Mouse (Mus musculus) cerebellum, adult 11-12 months (tissue): ENCODE measurements around the gene Tnfaip1.
"Not testable (repeated sequence)": the region's sequence is repeated elsewhere in the genome, so short reads cannot be mapped to it uniquely, and the experiment has no call there.

Experiments
- DNase-seq: peaks from one replicate; pipeline ENCODE4 v3.0.0; 2022

Tnfaip1 gene

GRCm38 (mm10) chr11:78536080-78536689 is at the start of gene Tnfaip1, which contains the start of gene Ift20:
Tnfaip1 (minus strand) TSS chr11:78536332.
Ift20 (plus strand) TSS chr11:78536361.
- DNase-seq = peak; percentile 98

DNA sequence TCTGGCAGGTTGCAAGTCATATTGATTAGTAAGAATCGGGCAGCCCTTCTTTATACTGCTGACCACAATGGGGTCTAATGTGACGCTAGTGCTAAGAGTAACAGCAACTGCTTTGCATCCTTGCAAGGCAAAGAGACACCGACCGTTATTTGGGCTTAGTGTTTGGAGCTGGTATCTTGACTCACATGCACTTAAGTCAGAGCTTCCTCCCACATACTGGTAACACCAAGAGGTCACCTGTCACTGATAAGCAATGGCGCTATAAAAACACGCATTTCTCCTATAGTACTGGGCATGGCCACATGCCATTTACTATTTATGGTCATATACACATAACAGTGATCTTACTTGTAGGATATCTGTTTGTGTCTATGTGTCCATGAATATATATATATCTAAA is 46.7 kb upstream of the Tnfaip1 start:
- no peak for DNase-seq

GRCm38 (mm10) chr11:78574975-78575374 is 38.8 kb upstream of the Tnfaip1 start:
- no peak for DNase-seq

DNA sequence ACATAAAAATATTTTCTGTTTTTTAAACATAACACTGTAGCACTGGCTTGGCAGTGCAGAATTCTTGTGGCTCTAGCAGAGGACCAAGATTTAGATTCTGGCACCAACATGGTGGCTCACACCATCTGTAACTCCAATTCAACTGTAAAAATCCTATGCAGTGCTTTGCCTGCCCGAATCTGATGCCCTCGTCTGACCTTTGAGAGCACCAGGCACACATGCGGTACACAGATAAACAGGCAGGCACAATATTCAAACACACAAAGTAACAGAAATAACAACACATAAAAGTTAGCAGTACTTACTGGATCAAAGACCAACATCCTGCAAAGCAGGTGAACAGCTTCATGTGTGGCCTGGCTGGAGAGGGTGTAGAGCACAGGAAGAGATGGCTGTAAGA is 38.4 kb upstream of the Tnfaip1 start:
- DNase-seq = no peak

DNA sequence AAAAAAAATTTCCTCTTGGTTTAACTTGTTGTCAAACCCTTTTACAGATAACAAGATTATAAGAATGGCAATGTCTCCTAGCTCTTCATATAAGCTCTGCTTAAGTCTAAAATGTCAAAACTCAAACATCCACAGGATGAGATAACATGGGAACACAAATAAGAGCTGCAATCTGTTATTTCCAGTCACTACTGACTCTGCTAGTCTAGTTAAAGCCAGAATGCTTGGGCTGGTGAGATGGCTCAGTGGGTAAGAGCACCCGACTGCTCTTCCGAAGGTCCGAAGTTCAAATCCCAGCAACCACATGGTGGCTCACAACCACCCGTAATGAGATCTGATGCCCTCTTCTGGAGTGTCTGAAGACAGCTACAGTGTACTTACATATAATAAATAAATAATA is 37.9 kb upstream of the Tnfaip1 start:
- DNase-seq = not testable (repeated sequence)

DNA sequence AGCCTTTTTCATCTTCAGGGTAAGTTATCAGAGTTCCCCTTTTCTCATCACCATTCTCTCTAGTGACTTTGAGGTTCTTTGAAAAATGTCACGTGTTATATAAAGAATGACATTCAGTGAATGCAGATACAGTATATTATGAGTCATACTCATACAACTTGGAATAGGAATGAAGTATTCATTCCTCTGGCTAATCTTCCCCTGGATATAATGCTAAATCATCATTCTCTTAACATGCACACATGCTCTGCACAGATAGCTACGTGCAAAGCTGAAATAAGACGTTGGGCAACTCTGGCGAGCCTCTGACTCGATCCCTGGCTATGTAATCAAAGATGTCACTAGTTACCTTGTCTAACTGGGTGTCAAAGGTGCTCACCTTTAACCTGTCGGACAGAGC is 35.7 kb upstream of the Tnfaip1 start:
- no peak for DNase-seq

DNA sequence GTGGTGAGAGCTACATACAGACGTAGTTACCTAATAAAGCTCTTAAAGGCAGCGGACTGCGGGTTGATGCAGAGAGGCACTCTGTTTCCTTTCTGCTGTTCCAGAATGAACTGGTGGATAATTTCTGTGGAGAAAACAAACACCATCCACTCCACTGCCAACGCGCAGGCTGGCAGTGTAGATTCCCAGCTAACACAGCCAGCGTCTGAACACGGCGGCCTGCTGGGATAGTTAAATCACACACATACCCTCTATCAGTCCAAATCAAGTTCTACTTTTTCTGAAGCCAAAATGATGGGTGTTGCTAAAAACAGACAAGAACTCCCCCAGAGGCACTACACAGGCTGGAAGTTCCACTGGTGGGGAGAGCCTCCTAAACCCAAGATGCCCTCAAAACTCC is 35.3 kb upstream of the Tnfaip1 start:
- DNase-seq = no peak

GRCm38 (mm10) chr11:78569806-78570205 is 33.7 kb upstream of the Tnfaip1 start:
- no peak for DNase-seq

DNA sequence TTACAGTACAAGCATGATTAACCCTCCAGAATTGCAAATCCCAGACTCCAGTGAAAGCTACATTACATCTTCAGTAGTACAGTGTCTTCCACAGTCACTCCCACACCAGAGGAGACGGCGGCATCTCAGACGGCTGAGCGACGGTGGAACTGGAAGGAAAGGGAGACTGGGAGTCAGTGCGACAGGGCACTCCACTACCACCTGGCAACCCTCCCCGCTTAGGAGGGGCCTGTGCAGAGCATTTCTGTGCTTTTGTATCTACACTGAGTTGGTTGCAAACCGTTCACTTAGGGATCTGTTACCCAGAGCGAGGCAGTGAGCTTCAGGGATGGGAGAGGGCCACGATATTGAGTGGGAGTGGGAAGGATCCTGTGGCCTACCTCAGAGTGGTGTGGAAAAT is 32.7 kb upstream of the Tnfaip1 start:
- DNase-seq = no peak

GRCm38 (mm10) chr11:78567614-78568013 is 31.5 kb upstream of the Tnfaip1 start:
- DNase-seq = no peak

- DNase-seq = no peak
Observed at GRCm38 (mm10) chr11:78566775-78567174, 30.6 kb upstream of the Tnfaip1 start.

GRCm38 (mm10) chr11:78560447-78560846 is 24.3 kb upstream of the Tnfaip1 start:
- DNase-seq = no peak

- no peak for DNase-seq
Observed at GRCm38 (mm10) chr11:78557241-78557640, 21.1 kb upstream of the Tnfaip1 start.

DNA sequence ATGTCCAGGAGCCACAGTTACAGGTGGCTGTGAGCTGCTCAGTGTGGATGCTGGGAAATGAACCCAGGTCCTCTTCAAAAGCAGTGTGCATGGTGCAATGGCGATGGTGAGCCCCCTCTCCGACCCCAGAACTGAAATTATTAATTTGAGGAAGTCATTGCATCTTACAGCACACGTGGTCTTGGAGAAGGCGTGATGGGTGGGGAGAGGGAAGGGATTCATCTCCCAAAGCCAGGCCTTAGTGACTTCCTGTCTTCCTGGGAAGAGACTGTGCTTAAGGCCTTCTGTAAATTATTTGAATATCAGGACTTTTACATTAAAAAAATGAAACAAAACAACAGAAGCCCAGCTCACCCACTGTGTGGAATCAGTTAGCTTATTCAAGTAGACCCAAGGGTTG is 19.9 kb upstream of the Tnfaip1 start:
- DNase-seq = no peak

DNA sequence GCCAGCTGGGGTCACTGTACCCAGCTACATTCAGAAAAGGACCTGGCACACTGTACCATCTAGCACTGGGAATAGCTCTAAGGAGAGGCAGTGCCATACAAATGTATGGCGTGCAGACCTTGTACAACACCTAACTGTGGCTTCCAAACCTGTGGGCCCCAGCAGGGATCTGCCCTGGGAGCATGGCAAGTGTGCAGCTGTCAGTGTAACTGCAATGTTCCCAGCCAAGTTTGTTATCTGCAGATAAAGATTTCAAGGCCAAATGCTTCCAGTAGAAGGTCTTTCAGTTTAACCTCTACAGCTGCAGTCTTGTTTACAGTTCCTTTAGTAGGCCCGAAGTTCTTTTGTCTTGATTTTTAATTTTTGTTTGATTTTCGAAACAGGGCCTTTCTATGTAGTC is 19.5 kb upstream of the Tnfaip1 start:
- no peak for DNase-seq

DNA sequence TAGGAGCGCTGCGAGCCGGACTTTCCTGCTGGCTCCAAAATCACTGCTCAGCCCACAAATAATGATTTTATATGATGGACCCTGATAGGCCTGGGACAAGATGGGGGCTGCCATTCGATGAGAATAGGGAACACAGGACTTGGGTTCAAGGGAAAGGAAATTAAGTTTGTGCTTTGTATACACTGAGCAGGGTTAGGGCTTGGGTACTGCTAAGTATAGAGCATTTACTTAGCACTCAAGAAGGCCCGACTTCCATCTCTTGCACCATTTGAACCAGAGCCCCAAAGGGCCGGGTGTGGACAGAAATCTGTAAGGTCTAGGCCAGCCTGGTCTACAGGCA is 14.9 kb upstream of the Tnfaip1 start:
- no peak for DNase-seq

- DNase-seq = peak; percentile 97
Observed at GRCm38 (mm10) chr11:78550168-78551058, 14.3 kb upstream of the Tnfaip1 start, which contains the start of gene Tmem97. Tmem97 (minus strand) TSS chr11:78550777.

- no peak for DNase-seq
Observed at GRCm38 (mm10) chr11:78549491-78549987, 13.4 kb upstream of the Tnfaip1 start.

GRCm38 (mm10) chr11:78547718-78548460 is 11.8 kb upstream of the Tnfaip1 start:
- no peak for DNase-seq

- no peak for DNase-seq
Observed at GRCm38 (mm10) chr11:78545181-78545580, 9.0 kb upstream of the Tnfaip1 start.

DNA sequence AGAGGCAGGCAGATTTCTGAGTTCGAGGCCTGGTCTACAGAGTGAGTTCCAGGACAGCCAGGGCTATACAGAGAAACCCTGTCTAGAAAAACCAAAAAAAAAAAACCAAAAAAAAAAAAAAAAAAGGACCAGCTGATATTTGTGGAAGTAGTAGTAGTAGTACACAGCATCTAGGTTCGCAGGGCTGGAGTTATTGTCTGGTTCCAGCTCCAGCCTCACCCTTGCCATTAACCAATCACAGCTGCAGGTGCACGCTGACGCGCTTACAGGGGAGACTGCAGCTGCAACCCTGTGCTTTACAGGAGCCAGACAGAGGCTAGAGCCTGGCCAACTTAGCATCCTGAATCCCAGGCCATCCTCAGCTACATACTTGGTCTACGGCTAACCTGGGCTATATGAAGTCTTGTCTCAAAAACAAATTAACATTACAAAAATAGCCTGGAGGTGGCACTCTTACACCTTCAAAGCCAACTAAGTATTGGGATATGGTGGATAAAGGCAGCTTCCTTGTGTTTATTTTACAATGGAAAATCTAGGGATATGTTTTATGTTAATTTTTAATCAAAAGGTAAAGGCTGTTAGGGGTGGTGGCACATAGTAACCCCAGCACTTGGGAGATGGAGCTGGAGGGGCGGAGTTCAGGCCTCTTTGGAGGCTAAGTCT is 8.4 kb upstream of the Tnfaip1 start:
- no peak for DNase-seq

DNA sequence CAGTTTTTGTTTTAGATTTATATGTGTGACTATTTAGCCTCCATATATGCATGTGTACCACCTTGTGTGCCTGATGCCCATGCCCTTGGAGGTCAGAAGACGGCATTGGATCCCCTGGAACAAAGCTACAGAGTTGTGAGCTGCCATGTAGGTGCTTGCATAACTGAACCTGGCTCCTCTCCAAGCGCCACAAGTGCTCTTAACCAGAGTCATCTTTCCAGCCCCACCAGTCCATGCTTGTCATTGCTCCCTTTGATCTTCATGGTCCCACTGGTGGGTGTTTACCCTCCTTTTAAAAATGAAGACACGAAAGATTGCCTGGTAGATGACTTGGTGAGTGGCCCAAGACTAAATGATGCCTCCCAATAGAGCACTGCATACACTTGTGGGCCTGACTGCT is 4.2 kb upstream of the Tnfaip1 start:
- DNase-seq = no peak

- DNase-seq = no peak
Observed at GRCm38 (mm10) chr11:78536690-78537084, 555 bp upstream of the Tnfaip1 start.
